ENCODE assay signal across 26 mouse cellular contexts in the genomic region with DNA sequence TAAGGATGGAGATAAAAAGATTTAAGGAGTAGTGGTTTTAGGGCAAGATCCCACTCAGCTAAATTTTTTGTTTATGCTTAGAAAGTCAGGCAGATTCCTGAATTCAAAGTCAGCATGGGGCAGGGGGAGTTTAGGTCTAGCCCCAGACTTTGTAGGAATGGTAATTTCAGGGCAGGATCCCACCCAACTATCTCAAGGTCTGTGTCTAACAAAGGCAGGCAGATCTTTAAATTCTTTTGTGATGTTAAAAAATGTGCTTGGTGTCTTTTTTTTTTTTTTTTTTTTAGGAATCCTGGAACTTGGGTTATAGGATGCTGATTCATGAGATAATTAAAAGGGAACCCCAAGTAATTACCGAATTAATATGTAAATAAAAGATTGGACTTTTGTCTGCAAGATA.
DNase-seq lines count a peak whose midpoint lies in the region; ATAC-seq and TF ChIP-seq lines count a peak whose summit lies in the region.
"Had no signal": no experiment of that assay in that cellular context is flagged by ENCODE, and none has a peak within 500 bp of the region (broad histone marks: within the 10 kb centered on the region; RNA-seq: fewer than 3 reads in every experiment).

No protein-coding gene starts in this region.

- intact Hi-C loops in heart, adult 2 months (cut with DNase I), result no loop called here

- no peaks in the 10 kb centered on the region for H3K9me3 ChIP-seq in ES-E14 (ENCODE audit: control insufficient read depth, insufficient read depth, low read depth, low read length)
- no peaks in the 10 kb centered on the region for H3K9me3 ChIP-seq in intestine, embryonic 16.5 days (ENCODE audit: control insufficient read depth, low read length)
- H3K9me3 ChIP-seq in midbrain, embryonic 11.5 days (ENCODE audit: control insufficient read depth, low read length), result no peaks in the 10 kb centered on the region

- no peaks in the 10 kb centered on the region for H3K27me3 ChIP-seq in heart, adult 2 months (ENCODE audit: control insufficient read depth, insufficient read depth, low read length)
- no peaks in the 10 kb centered on the region; the same call in 1 of the 2 replicates for H3K27me3 ChIP-seq in intestine, embryonic 16.5 days (replicated peaks; ENCODE audit: control insufficient read depth, insufficient read depth, low read length)
- no peaks in the 10 kb centered on the region for H3K27me3 ChIP-seq in midbrain, embryonic 11.5 days (ENCODE audit: control insufficient read depth, insufficient read depth, low read length)
- H3K27me3 ChIP-seq: CH12.LX, Patski had no signal

- H3K79me2 ChIP-seq in heart, adult 2 months (replicated peaks; ENCODE audit: control insufficient read depth, insufficient read depth, low read length), result no peaks in the 10 kb centered on the region

- peak overlapping the region; percentile 61; the same call in 1 of the 2 replicates for H3K27ac ChIP-seq in ES-E14 (ENCODE audit: insufficient read depth, low read depth, low read length, poor library complexity, severe bottlenecking)
- H3K27ac ChIP-seq in heart, adult 2 months, result no peak overlapping the region
- H3K27ac ChIP-seq in intestine, embryonic 16.5 days (ENCODE audit: low read length), result no peak overlapping the region
- no peak overlapping the region for H3K27ac ChIP-seq in midbrain, embryonic 11.5 days (ENCODE audit: low read depth, low read length)

- 32% methylated on average over 1 of the region's 1 CpGs for WGBS in heart, adult 2 months
- 43% methylated on average over 1 of the region's 1 CpGs for WGBS in intestine, embryonic 16.5 days
- WGBS in midbrain, embryonic 11.5 days, result 70% methylated on average over 1 of the region's 1 CpGs

- no peak for TF ChIP-seq CTCF in heart, adult 2 months (IDR thresholded peaks at IDR 0.05)

- ATAC-seq in intestine, embryonic 16.5 days, result no peak
- ATAC-seq in midbrain, embryonic 11.5 days (ENCODE audit: low FRiP score), result no peak
- ATAC-seq: activated CD4-positive, CD25-positive, alpha-beta regulatory T cell, adult 4 months; CD4-positive, CD25-positive, alpha-beta regulatory T cell, adult 4 months; Patski had no signal

- peaks cover 3 to 9% of the 10 kb centered on the region in 2 experiments; a peak in 3 of 4 replicates for H3K4me1 ChIP-seq in ES-E14 (ENCODE audit: control insufficient read depth in 2 of 2, insufficient read depth in 2 of 2, low read length in 2 of 2, poor library complexity in 1 of 2)
- no peaks in the 10 kb centered on the region for H3K4me1 ChIP-seq in heart, adult 2 months (ENCODE audit: control insufficient read depth, insufficient read depth, low read length)
- H3K4me1 ChIP-seq in intestine, embryonic 16.5 days (ENCODE audit: control insufficient read depth, insufficient read depth, low read length), result no peaks in the 10 kb centered on the region
- H3K4me1 ChIP-seq in midbrain, embryonic 11.5 days (ENCODE audit: control insufficient read depth, insufficient read depth, low read length), result no peaks in the 10 kb centered on the region

- no peak for TF ChIP-seq EP300 in heart, adult 2 months (IDR thresholded peaks at IDR 0.05; ENCODE audit: insufficient read depth, low read depth, low read length)

- no peak overlapping the region for H3K4me3 ChIP-seq in ES-E14 (ENCODE audit: insufficient read depth in 1 of 2, low read depth in 1 of 2, low read length in 2 of 2, poor library complexity in 1 of 2, severe bottlenecking in 1 of 2)
- H3K4me3 ChIP-seq in heart, adult 2 months, result no peak overlapping the region
- no peak overlapping the region for H3K4me3 ChIP-seq in intestine, embryonic 16.5 days (ENCODE audit: low read length)
- H3K4me3 ChIP-seq in midbrain, embryonic 11.5 days (ENCODE audit: low read depth, low read length), result no peak overlapping the region

- in situ Hi-C loops in ES-E14 (cut with MboI; ENCODE audit: low sequenced_read_pairs in 2 of 2, unreplicated experiment in 2 of 2), result no loop called here

- no peak for TF ChIP-seq POLR2A in heart, adult 2 months (IDR thresholded peaks at IDR 0.05; ENCODE audit: insufficient read depth, low read depth, low read length)

- peak; percentile 86 for DNase-seq in ES-CJ7 (ENCODE audit: low read depth, low spot score)
- DNase-seq in ES-E14 (ENCODE audit: low read depth, low spot score), result peak; percentile 21
- peak; percentile 82 for DNase-seq in R1 (ENCODE audit: low read depth, low spot score)
- DNase-seq in ZHBTc4 (ENCODE audit: low read depth, low spot score), result peak; percentile 61
- no peak for DNase-seq in heart, adult 2 months
- DNase-seq in gastrocnemius, postnatal 25 days, result no peak
- no peak for DNase-seq in midbrain, embryonic 11.5 days (ENCODE audit: low spot score, missing footprints)
- DNase-seq: adrenal gland, adult 2 months; adrenal gland, adult 8-10 months; adrenal gland, postnatal 10 days; adrenal gland, postnatal 14 days; adrenal gland, postnatal 25 days; adrenal gland, postnatal 36 days; B cell, adult 2 months; cerebellum, adult 11 months; cerebellum, adult 11-12 months; cerebellum, adult 18-20 months; cerebellum, adult 2 months; cerebellum, adult 8-10 months; cerebellum, adult 9-10 months had no signal

- H3K4me2 ChIP-seq in intestine, embryonic 16.5 days (ENCODE audit: low read depth, low read length), result no peak overlapping the region
- H3K4me2 ChIP-seq in midbrain, embryonic 11.5 days, result no peak overlapping the region

- no peaks in the 10 kb centered on the region for H3K36me3 ChIP-seq in ES-E14 (ENCODE audit: control insufficient read depth, insufficient read depth, low read length, poor library complexity, severe bottlenecking)
- H3K36me3 ChIP-seq in heart, adult 2 months (ENCODE audit: control insufficient read depth, insufficient read depth, low read length), result no peaks in the 10 kb centered on the region
- H3K36me3 ChIP-seq in intestine, embryonic 16.5 days (ENCODE audit: control insufficient read depth, insufficient read depth, low read length), result no peaks in the 10 kb centered on the region
- H3K36me3 ChIP-seq in midbrain, embryonic 11.5 days (ENCODE audit: control insufficient read depth, insufficient read depth, low read length), result no peaks in the 10 kb centered on the region
- H3K36me3 ChIP-seq: G1E had no signal

- H3K9ac ChIP-seq in ES-E14 (ENCODE audit: insufficient read depth, low read depth, low read length, poor library complexity, severe bottlenecking), result no peak overlapping the region
- H3K9ac ChIP-seq in heart, adult 2 months (ENCODE audit: low read depth, low read length), result no peak overlapping the region
- H3K9ac ChIP-seq in intestine, embryonic 16.5 days (ENCODE audit: low read depth, low read length), result no peak overlapping the region
- H3K9ac ChIP-seq in midbrain, embryonic 11.5 days (ENCODE audit: low read length), result no peak overlapping the region

TF ChIP-seq in ES-E14, 5 proteins besides CTCF, POLR2A, EP300 and RAD21:
- TF ChIP-seq ZNF384 (IDR thresholded peaks at IDR 0.05; ENCODE audit: low read depth, low read length) (peak; percentile 96), MAFK (IDR thresholded peaks at IDR 0.05; ENCODE audit: insufficient read depth, low read depth, low read length) (0 out of 2 replicates have a peak, but pooled peaks have one; percentile 6), ZC3H11A (IDR thresholded peaks at IDR 0.05; ENCODE audit: borderline replicate concordance, low read depth, low read length) (no peak), CHD2 (IDR thresholded peaks at IDR 0.05; ENCODE audit: low read depth, low read length) (no peak), HCFC1 (IDR thresholded peaks at IDR 0.05; ENCODE audit: borderline replicate concordance, insufficient read depth, low read length) (no peak)

Comparison
In these comparisons a context has a peak if more than half of its experiments do, and no peak if none do; other contexts are left out.
1. DNase-seq: peak in ES-CJ7 (single experiment), ES-E14 (single experiment), R1 (single experiment) and ZHBTc4 (single experiment); none in heart, adult 2 months (0 of 2), gastrocnemius, postnatal 25 days (single experiment) and midbrain, embryonic 11.5 days (single experiment).